Mouse (Mus musculus) forebrain, postnatal 0 days (tissue): ENCODE measurements around the gene Phactr2. TPM values are rescaled to one million over a fixed set of nuclear protein-coding genes. Genes with fewer than 3 reads are reported as not detected.

Experiments
- ATAC-seq: fragments of 200-750 bp; cut with Nextera tagmentation; 2 replicates; pipeline ENCODE4 v1.8.0; 2017; ENCODE audit warnings: mild to moderate bottlenecking, moderate library complexity
- DNase-seq: peaks from one replicate; pipeline ENCODE4 v3.0.0-alpha.2; 2015
- H3K27ac ChIP-seq: fragments of 300-500 bp; sonication (generic); 2 replicates; pipeline ENCODE4 v1.5.1; 2014; ENCODE audit warnings: low read depth, mild to moderate bottlenecking, antibody characterized with exemption, low read length, moderate library complexity, mixed read lengths
- H3K27me3 ChIP-seq: fragments of 300-500 bp; sonication (generic); 2 replicates; pipeline ENCODE4 v1.6.1; 2014; ENCODE audit warnings: mild to moderate bottlenecking, low read length, mixed read lengths; ENCODE audit not compliant: insufficient read depth
- H3K36me3 ChIP-seq: fragments of 300-500 bp; sonication (generic); 2 replicates; pipeline ENCODE4 v1.6.1; 2014; ENCODE audit warnings: mild to moderate bottlenecking, moderate library complexity; ENCODE audit not compliant: insufficient read depth
- H3K4me1 ChIP-seq: fragments of 300-500 bp; sonication (generic); 2 replicates; pipeline ENCODE4 v1.6.1; 2014; ENCODE audit warnings: antibody characterized with exemption; ENCODE audit not compliant: insufficient read depth
- H3K4me2 ChIP-seq: fragments of 300-500 bp; sonication (generic); 2 replicates; pipeline ENCODE4 v1.6.1; 2014; ENCODE audit warnings: low read depth, mild to moderate bottlenecking, moderate library complexity
- H3K4me3 ChIP-seq: fragments of 300-500 bp; sonication (generic); 2 replicates; pipeline ENCODE4 v1.5.1; 2014; ENCODE audit warnings: low read depth, low read length, mixed read lengths
- H3K9ac ChIP-seq: fragments of 300-500 bp; sonication (generic); 2 replicates; pipeline ENCODE4 v1.6.1; 2014; ENCODE audit warnings: mild to moderate bottlenecking
- H3K9me3 ChIP-seq: fragments of 300-500 bp; sonication (generic); 2 replicates; pipeline ENCODE4 v1.6.1; 2016; ENCODE audit warnings: low read length
- CTCF ChIP-seq: sonication (generic); IDR thresholded peaks from 2 replicates; pipeline ENCODE4 v1.5.1; 2016; ENCODE audit warnings: antibody characterized with exemption, control low read depth, low read depth
- WGBS: fragments of 180-500 bp; shearing (Covaris S2); extraction: QIAGEN DNeasy Blood & Tissue Kit; methylation state at CpG from one replicate; pipeline ENCODE4 v1.1.7; 2014; 5-methylcytosine and 5-hydroxymethylcytosine counted together
- polyA plus RNA-seq: library from polyadenylated mRNA; unstranded; fragments of >200 nt; fragmentation: Nextera tagmentation; extraction: Ambion mirVana; gene quantifications from 2 replicates; pipeline ENCODE4 v1.2.1, GENCODE M21; 2015
- total RNA-seq: library from RNA; depleted of rRNA; stranded (reverse); fragments of >200 nt; gene quantifications from 2 replicates; pipeline ENCODE4 v1.2.3, GENCODE M21; 2014

Phactr2 gene
- total and polyA plus RNA-seq, 2 experiments from 2014 or later = 8.1 to 10.5 TPM

DNA sequence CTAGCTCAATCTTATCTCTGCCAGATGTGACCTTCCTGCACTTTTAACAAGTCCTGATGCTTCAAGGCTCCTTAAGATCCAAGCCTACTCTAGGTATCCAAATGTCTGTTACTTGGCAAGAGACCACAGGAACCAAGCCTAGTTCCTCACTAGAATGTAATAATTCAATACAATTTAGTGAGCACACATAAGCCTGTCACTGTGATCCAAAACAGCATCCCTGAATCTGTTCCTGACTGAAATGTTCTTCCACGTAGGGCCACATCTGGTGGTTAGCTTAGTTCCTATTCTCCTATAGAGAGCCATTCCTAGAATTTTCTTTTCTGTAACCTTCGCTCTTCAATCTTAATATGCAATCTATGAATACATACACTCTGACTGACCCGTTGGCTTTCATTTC lies 287.5 kb downstream of the Phactr2 start:
- WGBS = 95% methylated on average over 3 of the region's 3 CpGs
- no peak for ATAC-seq
- H3K4me3 ChIP-seq = no peak overlapping the region
- no peaks in the 10 kb centered on the region for H3K27me3 ChIP-seq
- peaks cover 38% of the 10 kb centered on the region for H3K36me3 ChIP-seq
- no peak overlapping the region for H3K9ac ChIP-seq
- H3K4me1 ChIP-seq = no peaks in the 10 kb centered on the region
- no peaks in the 10 kb centered on the region for H3K9me3 ChIP-seq
- TF ChIP-seq CTCF = no peak
- no peak overlapping the region for H3K4me2 ChIP-seq
- DNase-seq = no peak
- H3K27ac ChIP-seq = no peak overlapping the region

DNA sequence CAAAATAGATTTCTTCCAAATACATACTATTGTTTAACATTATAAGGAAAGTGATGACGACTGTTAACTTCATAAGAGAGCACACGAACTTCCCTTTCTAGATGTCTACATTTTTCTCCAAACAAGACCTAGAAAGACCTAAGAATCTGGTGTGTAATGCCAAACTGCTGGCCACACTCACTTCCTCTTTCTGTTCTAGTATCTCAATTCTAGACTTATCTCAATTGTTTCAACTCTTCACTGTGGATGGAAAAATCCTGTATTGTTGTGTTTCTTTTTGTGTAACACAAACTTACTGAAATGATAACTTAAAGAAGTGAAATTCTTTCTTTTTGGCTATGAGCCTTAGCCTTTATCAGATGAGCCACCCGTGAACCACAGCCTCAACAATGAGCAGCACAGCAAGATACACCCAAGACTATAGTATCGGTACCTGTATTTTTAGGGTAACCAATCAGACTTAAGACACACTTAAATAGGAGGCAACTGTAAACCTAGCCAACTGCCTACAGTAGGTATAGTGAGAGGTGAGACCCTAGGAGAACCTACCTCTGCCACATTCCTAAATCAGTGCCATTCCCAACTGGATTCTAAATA lies 289.9 kb downstream of the Phactr2 start:
- Histone ChIP-seq H3K4me3 (no peak overlapping the region), H3K27me3 (no peaks in the 10 kb centered on the region), H3K9ac (no peak overlapping the region), H3K27ac (no peak overlapping the region), H3K9me3 (no peaks in the 10 kb centered on the region), H3K4me1 (no peaks in the 10 kb centered on the region), H3K36me3 (peaks cover 50% of the 10 kb centered on the region), H3K4me2 (no peak overlapping the region)
- no peak for TF ChIP-seq CTCF
- ATAC-seq (no peak), DNase-seq (no peak)
- WGBS = 94% methylated on average over 4 of the region's 4 CpGs

DNA sequence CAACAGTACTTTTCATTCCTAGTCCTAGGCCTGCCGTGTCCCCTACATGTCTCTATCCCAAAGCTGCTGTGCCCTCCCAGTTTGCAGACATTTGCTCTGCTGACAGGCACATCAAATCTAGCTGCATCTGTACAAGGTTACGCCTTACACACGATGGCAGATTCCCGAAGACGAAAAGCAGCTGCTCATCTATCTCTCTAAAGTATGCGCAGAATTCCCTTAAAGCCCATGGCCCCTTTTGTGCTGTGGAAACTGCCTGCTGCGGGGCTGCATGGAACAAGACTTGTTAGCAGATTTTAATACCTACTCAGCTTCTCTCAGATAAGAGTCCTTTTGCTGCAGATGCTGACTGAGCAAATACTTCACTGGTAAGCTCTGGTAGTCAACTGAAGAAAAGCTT lies 294.0 kb downstream of the Phactr2 start:
- no peak for TF ChIP-seq CTCF
- Histone ChIP-seq H3K27me3 (no peaks in the 10 kb centered on the region), H3K4me3 (no peak overlapping the region), H3K9ac (no peak overlapping the region), H3K4me2 (no peak overlapping the region), H3K9me3 (no peaks in the 10 kb centered on the region), H3K27ac (no peak overlapping the region), H3K4me1 (no peaks in the 10 kb centered on the region), H3K36me3 (peaks cover 57% of the 10 kb centered on the region)
- DNase-seq (no peak), ATAC-seq (no peak)
- WGBS = 93% methylated on average over 7 of the region's 7 CpGs

DNA sequence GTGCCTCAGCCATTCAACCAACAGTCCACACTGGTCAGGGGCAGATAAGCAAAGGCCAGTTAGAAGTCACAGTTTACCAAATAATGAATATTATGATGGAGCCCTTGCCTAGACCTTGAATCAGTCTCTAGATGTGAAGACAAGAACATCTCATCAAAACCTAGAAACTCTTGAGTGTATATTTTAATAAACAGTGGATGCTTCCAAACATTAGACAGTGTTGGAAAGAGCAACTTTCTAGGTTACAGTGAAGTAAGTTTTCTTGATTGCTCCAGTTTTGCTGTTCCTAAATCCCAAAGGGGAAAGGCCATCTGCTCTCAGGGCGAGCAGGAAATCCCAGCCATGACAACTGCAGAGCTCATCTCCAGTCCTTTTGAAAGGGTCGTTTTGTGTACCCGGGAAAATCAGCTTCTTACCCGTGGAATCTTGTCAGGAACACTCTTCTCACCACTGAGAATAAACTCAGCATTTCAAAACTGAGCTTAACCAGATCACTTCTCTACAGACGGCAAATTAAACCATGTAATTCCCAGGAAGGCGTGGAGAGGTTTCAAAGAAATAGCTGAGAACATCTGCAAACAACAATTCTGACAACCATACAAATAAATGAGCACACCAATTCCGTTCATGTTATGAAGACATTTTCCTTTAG lies 296.1 kb downstream of the Phactr2 start, which contains the start of gene Zc2hc1b:
Gene Zc2hc1b, minus strand, starts transcription at position 51 of the 652 bp plus-strand sequence.
- H3K36me3 ChIP-seq = peaks cover 55% of the 10 kb centered on the region
- no peak within 1 kb of the TSS for H3K4me3 ChIP-seq
- no peak for ATAC-seq
- no peak within 1 kb of the TSS for H3K27ac ChIP-seq
- TF ChIP-seq CTCF = no peak
- 88% methylated on average over 7 of the region's 7 CpGs for WGBS
- no peak for DNase-seq
- H3K27me3 ChIP-seq = no peaks in the 10 kb centered on the region
- H3K9ac ChIP-seq = no peak within 1 kb of the TSS
- H3K4me2 ChIP-seq = no peak within 1 kb of the TSS
- no peaks in the 10 kb centered on the region for H3K4me1 ChIP-seq
- no peaks in the 10 kb centered on the region for H3K9me3 ChIP-seq

DNA sequence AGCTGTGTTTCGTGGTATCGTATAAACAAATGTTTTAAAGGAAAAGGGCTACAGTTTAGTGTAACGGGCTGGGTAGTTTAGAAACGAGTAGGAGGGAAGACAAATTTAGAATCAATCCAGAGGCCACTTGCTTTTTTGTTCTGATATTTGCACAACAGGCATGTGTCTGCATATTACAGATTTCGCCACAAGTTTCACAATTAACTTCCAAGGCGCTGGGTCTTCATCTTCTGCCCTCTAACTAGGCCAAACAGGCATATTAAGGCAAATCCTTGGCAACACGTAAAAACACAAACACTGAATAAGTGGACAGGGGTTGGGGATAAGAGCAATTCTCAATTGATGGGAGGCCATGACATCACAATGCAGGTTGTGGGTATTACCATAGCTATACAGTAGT lies 298.3 kb downstream of the Phactr2 start:
- ATAC-seq (no peak), DNase-seq (no peak)
- TF ChIP-seq CTCF = no peak
- Histone ChIP-seq H3K27ac (no peak overlapping the region), H3K9ac (no peak overlapping the region), H3K4me3 (no peak overlapping the region), H3K9me3 (no peaks in the 10 kb centered on the region), H3K36me3 (peaks cover 40% of the 10 kb centered on the region), H3K4me2 (no peak overlapping the region), H3K4me1 (peaks cover 11% of the 10 kb centered on the region; the same call in 1 of the 2 replicates), H3K27me3 (no peaks in the 10 kb centered on the region)
- 91% methylated on average over 7 of the region's 7 CpGs for WGBS

- no peaks in the 10 kb centered on the region for H3K9me3 ChIP-seq
- H3K27me3 ChIP-seq = no peaks in the 10 kb centered on the region
- H3K9ac ChIP-seq = no peak overlapping the region
- 41% methylated on average over 10 of the region's 10 CpGs for WGBS
- peaks cover 10% of the 10 kb centered on the region; the same call in 1 of the 2 replicates for H3K36me3 ChIP-seq
- peak; percentile 33 for DNase-seq
- H3K4me2 ChIP-seq = no peak overlapping the region
- ATAC-seq = peak; percentile 48; the same call in 1 of the 2 replicates
- no peak overlapping the region for H3K4me3 ChIP-seq
- no peak overlapping the region for H3K27ac ChIP-seq
- TF ChIP-seq CTCF = no peak
- H3K4me1 ChIP-seq = peaks cover 11% of the 10 kb centered on the region; the same call in 1 of the 2 replicates
Measured at GRCm38 (mm10) chr10:13172798-13173221, 301.4 kb downstream of the Phactr2 start.

DNA sequence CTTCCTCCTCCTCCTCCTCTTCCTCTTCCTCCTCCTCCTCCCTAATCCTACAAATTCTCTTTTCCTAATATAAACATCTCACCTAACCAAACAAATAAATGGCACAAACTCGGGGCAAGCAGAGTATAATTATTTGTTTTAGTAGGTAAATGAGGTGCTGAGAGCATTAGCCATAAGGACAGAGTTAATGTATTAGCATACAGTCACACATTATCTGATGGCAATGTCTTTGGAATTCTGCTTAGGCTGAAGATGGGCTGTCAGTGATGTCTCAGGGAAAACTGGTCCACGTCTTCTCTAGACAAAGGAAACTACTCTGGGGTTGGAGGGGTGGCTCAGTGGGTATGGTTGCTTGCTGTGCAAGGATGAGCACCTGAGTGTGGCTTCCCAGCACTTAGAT lies 302.8 kb downstream of the Phactr2 start:
- no peak for ATAC-seq
- no peak for DNase-seq
- Histone ChIP-seq H3K4me1 (peaks cover 11% of the 10 kb centered on the region; the same call in 1 of the 2 replicates), H3K4me3 (no peak overlapping the region), H3K36me3 (no peaks in the 10 kb centered on the region), H3K9me3 (no peaks in the 10 kb centered on the region), H3K9ac (no peak overlapping the region), H3K4me2 (no peak overlapping the region), H3K27ac (no peak overlapping the region), H3K27me3 (no peaks in the 10 kb centered on the region)
- WGBS = 64% methylated on average over 2 of the region's 2 CpGs
- no peak for TF ChIP-seq CTCF
